Mouse (Mus musculus) embryonic facial prominence, embryonic 11.5 days (tissue): Measurements from ENCODE around the gene 4930430F08Rik. TPM values are rescaled to one million over a fixed set of nuclear protein-coding genes. Genes with fewer than 3 reads are reported as not detected.

ENCODE experiments used
- ATAC-seq: fragments of 200-750 bp; cut with Nextera tagmentation; replicated peaks from 2 replicates; pipeline ENCODE4 v1.8.0; 2017; ENCODE audit warnings: low read depth; ENCODE audit not compliant: insufficient number of reproducible peaks, low FRiP score, low TSS enrichment
- DNase-seq: peaks from one replicate; pipeline ENCODE4 v3.0.0-alpha.2; 2015; ENCODE audit warnings: low spot score
- H3K27ac ChIP-seq: fragments of 300-500 bp; sonication (generic); replicated peaks from 2 replicates; pipeline ENCODE4 v1.5.1; 2014; ENCODE audit warnings: mild to moderate bottlenecking, low read depth, low read length, control low read depth
- H3K27me3 ChIP-seq: fragments of 300-500 bp; sonication (generic); 2 replicates; pipeline ENCODE4 v1.6.1; 2014; ENCODE audit warnings: mild to moderate bottlenecking, low read length, moderate library complexity, mixed read lengths; ENCODE audit not compliant: control insufficient read depth, insufficient read depth
- H3K36me3 ChIP-seq: fragments of 300-500 bp; sonication (generic); replicated peaks from 2 replicates; pipeline ENCODE4 v1.6.1; 2014; ENCODE audit warnings: low read depth, mild to moderate bottlenecking, low read length, moderate library complexity, mixed read lengths; ENCODE audit not compliant: control insufficient read depth, insufficient read depth
- H3K4me1 ChIP-seq: fragments of 300-500 bp; sonication (generic); 2 replicates; pipeline ENCODE4 v1.6.1; 2014; ENCODE audit warnings: low read length, mixed read lengths; ENCODE audit not compliant: control insufficient read depth, insufficient read depth
- H3K4me2 ChIP-seq: fragments of 300-500 bp; sonication (generic); 2 replicates; pipeline ENCODE4 v1.6.1; 2014; ENCODE audit warnings: low read depth, mild to moderate bottlenecking, control low read depth, low read length, moderate library complexity
- H3K4me3 ChIP-seq: fragments of 300-500 bp; sonication (generic); 2 replicates; pipeline ENCODE4 v1.5.1; 2014; ENCODE audit warnings: low read depth, low read length, control low read depth
- H3K9ac ChIP-seq: fragments of 300-500 bp; sonication (generic); replicated peaks from 2 replicates; pipeline ENCODE4 v1.6.1; 2014; ENCODE audit warnings: mild to moderate bottlenecking, control low read depth, low read length
- H3K9me3 ChIP-seq: fragments of 300-500 bp; sonication (generic); replicated peaks from 2 replicates; pipeline ENCODE4 v1.6.1; 2016; ENCODE audit warnings: mild to moderate bottlenecking, low read length, inconsistent platforms, mixed read lengths; ENCODE audit not compliant: control insufficient read depth
- WGBS: fragments of 180-500 bp; shearing (Covaris S2); extraction: QIAGEN DNeasy Blood & Tissue Kit; methylation state at CpG from one replicate; pipeline ENCODE4 v1.1.7; 2014; 5-methylcytosine and 5-hydroxymethylcytosine counted together
- polyA plus RNA-seq: library from polyadenylated mRNA; unstranded; fragments of >200 nt; fragmentation: Nextera tagmentation; extraction: Ambion mirVana; gene quantifications from 2 replicates; pipeline ENCODE4 v1.2.1, GENCODE M21; 2014

The 4930430F08Rik gene
- polyA plus RNA-seq, result 11.8 and 12.9 TPM in 2 replicates

DNA sequence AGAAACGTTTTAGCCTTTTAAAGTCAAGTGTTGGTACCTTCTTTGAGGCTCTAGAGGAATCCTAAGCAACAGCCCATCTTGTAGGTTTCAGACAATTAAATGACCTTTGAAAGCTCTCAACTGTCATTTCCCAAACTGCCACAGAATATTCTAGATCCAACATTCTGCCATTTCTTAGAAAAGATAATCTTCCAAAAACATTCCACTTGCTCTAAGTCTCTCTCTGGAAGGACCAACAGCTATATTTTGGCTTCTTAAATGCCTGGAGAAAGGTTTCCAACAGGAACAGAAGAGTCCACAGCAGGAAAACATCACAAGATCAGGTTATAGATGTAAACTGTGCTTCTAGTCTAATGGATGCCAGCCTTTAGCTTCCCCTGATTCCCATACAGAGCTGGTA lies at the start of gene 4930430F08Rik, which contains the start of gene 1700017N19Rik:
Gene 4930430F08Rik, minus strand, starts transcription at position 101 of the 400 bp plus-strand sequence.
Gene 1700017N19Rik, plus strand, starts transcription at position 162 of the 400 bp plus-strand sequence.
- WGBS, result 78% methylated on average over 1 of the region's 1 CpGs
- no peak for DNase-seq
- no peaks in the 10 kb centered on the region for H3K4me1 ChIP-seq
- no peaks in the 10 kb centered on the region for H3K27me3 ChIP-seq
- H3K27ac ChIP-seq, result no peak within 1 kb of the TSS
- H3K9ac ChIP-seq, result no peak within 1 kb of the TSS
- no peaks in the 10 kb centered on the region for H3K9me3 ChIP-seq
- no peak for ATAC-seq
- no peaks in the 10 kb centered on the region for H3K36me3 ChIP-seq
- H3K4me2 ChIP-seq, result no peak within 1 kb of the TSS
- H3K4me3 ChIP-seq, result no peak within 1 kb of the TSS; the same call in 1 of the 2 replicates

DNA sequence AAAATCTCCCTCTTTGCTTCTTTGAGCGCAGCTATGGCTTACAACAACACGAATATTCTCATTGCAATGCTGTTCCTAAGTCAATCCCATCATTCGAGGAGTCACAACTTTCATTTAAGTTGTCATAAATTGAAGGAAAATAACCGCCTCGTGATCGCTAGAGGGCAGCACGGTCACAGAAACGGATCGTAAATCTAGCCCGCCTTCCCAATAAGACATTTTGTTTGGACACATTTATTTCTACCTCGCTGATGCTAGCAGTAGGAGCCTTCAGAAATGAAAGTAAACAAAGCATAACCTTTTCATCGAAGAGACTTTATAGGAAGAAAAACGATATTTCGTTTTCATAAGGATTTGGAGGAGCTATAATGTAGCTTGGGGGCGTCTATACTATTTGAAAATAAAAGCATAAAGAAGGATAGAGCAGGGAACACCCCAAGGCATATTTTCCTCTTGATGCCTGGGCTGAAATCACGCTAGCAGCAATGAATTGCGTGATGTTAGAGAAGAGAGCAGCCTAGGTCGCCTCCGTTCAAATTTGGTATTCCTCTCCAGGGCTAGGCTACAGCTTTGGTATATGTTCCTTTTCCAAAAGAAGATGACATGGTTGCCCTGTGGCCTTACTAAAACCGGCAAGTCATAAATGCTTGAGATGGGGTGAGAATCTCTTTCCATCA lies 39.7 kb upstream of the 4930430F08Rik start:
- no peak for ATAC-seq
- Histone ChIP-seq H3K36me3 (no peaks in the 10 kb centered on the region), H3K4me1 (no peaks in the 10 kb centered on the region), H3K27ac (no peak overlapping the region), H3K9ac (no peak overlapping the region), H3K9me3 (no peaks in the 10 kb centered on the region), H3K4me3 (no peak overlapping the region), H3K27me3 (no peaks in the 10 kb centered on the region), H3K4me2 (no peak overlapping the region)
- peak; percentile 80 for DNase-seq
- WGBS, result 28% methylated on average over 20 of the region's 20 CpGs

DNA sequence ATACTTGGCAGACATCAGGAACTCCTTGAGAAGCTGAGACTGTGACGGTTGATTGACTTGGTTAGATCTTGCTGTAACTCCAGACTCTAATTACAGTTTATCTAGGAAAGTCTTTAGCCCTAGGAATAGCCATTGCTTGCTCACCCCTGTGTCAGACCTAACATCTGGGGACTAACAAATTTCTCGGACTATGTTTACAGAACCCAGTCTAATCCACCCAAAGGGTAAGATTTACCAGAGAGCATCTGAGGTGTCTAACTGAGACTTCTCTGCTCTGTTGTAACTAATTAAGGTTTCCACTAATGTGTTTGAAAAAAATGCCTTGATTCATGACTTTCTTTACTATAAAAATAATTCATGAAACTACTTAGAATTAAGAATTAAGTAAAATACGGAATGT lies 32.3 kb upstream of the 4930430F08Rik start:
- Histone ChIP-seq H3K36me3 (no peaks in the 10 kb centered on the region), H3K4me2 (no peak overlapping the region), H3K27me3 (no peaks in the 10 kb centered on the region), H3K9me3 (no peaks in the 10 kb centered on the region), H3K9ac (no peak overlapping the region), H3K4me1 (no peaks in the 10 kb centered on the region), H3K27ac (no peak overlapping the region), H3K4me3 (no peak overlapping the region)
- DNase-seq (no peak), ATAC-seq (no peak)
- 63% methylated on average over 3 of the region's 3 CpGs for WGBS

DNA sequence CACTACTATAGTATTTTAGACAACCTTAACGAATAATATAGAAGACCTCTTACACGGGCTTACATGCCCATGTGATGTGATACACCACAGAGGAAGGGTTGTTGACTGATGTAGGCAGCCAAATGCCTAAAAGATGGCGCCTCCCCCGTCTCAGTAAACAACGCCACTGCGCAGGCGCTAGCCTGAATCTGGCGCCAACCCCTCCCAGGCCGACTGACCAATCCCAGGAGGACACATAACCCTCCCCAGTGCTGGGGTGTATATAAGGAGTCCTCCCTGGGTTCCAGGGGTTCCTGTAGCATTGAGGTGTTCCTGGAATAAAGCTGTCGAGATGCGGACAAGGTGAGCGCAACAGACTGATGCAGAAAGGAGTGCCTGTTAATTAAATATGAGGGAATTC lies 29.8 kb upstream of the 4930430F08Rik start:
- Histone ChIP-seq H3K27ac (no peak overlapping the region), H3K4me2 (no peak overlapping the region), H3K27me3 (no peaks in the 10 kb centered on the region), H3K36me3 (no peaks in the 10 kb centered on the region), H3K9me3 (no peaks in the 10 kb centered on the region), H3K4me3 (no peak overlapping the region), H3K9ac (no peak overlapping the region), H3K4me1 (no peaks in the 10 kb centered on the region)
- ATAC-seq (no peak), DNase-seq (no peak)
- whole genome bisulfite sequencing, result 92% methylated on average over 12 of the region's 12 CpGs

DNA sequence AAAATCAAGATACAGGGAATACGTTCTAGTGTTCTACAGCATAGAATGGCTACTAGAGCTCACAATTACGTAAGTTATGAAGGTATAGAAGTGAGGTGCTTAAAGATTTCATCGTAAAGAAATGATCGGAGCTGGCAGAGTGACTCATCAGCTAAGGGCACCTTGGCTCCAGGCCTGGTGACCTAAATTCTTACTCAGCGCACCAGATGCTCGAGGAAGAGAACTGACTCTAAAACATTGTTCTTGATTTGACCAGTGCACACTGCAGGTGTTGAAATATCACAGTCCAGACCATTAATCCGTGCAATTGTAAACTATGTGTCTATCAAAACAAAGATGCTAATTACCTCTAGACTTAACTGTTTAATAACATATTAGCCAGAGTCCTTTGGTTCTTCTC lies 29.3 kb upstream of the 4930430F08Rik start:
- DNase-seq, result no peak
- Histone ChIP-seq H3K4me2 (no peak overlapping the region), H3K9me3 (no peaks in the 10 kb centered on the region), H3K27ac (no peak overlapping the region), H3K36me3 (no peaks in the 10 kb centered on the region), H3K9ac (no peak overlapping the region), H3K27me3 (no peaks in the 10 kb centered on the region), H3K4me1 (no peaks in the 10 kb centered on the region), H3K4me3 (no peak overlapping the region)
- ATAC-seq, result no peak
- 92% methylated on average over 7 of the region's 7 CpGs for WGBS

DNA sequence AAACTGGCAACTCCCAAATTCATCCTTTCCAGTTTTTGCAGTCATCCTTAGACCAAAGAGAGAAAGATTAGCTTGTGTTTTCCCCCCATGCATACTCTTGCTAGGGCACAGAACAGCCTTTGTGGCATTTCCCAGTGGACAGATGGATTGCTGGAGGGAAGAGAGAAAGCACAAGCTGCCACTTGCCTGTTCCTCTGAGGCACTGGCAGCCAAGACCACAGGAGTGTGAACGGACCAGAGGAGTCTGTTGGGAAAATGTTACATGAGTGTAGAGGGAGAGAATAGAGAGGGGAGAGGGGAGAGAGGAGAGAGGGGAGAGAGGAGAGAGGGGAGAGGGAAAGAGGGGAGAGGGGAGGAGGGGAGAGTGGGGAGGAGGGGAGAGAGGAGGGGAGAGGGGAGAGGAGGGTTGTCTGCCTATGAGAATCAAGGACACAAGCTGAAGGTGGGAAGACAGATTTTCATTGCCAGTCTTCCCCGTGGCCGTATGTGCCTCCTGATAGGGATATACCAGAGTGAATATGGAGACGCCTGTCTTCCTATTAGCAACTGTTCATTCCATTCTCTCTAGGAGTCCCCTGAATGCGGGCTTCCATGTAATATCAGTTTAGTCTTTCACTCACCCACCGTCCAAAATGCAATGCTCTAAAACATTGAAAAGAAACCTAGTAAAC lies 27.1 kb upstream of the 4930430F08Rik start:
- no peak overlapping the region for H3K27ac ChIP-seq
- H3K27me3 ChIP-seq, result no peaks in the 10 kb centered on the region
- DNase-seq, result no peak
- H3K9me3 ChIP-seq, result no peaks in the 10 kb centered on the region
- H3K36me3 ChIP-seq, result no peaks in the 10 kb centered on the region
- peak; percentile 70; the same call in 1 of the 2 replicates for ATAC-seq
- no peaks in the 10 kb centered on the region for H3K4me1 ChIP-seq
- WGBS, result 65% methylated on average over 6 of the region's 6 CpGs
- H3K4me2 ChIP-seq, result no peak overlapping the region
- no peak overlapping the region for H3K4me3 ChIP-seq
- H3K9ac ChIP-seq, result no peak overlapping the region

DNA sequence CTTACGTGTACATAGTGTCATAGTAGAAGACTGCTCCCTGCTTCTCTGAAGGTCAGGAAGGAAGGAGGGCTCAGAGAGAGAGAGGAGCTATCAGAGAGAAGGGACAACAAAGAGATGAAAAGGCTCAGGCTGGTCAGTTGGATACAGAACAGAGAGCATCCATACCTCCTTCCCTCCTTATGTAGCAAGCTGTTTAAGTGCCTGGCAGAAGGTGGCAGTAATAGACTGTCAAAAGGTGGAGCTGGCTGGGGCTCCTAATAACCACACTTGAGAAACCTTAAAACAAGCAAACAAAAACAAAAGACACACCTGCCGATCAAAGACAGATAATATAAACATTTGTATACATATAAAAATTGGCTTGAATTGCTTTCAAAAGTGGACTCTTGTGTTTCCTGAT lies 14.0 kb upstream of the 4930430F08Rik start:
- Histone ChIP-seq H3K9me3 (no peaks in the 10 kb centered on the region), H3K4me2 (no peak overlapping the region), H3K36me3 (no peaks in the 10 kb centered on the region), H3K4me1 (no peaks in the 10 kb centered on the region), H3K27me3 (no peaks in the 10 kb centered on the region), H3K27ac (no peak overlapping the region), H3K4me3 (no peak overlapping the region), H3K9ac (no peak overlapping the region)
- no peak for DNase-seq
- no peak for ATAC-seq
- WGBS, result 64% methylated on average over 2 of the region's 2 CpGs

DNA sequence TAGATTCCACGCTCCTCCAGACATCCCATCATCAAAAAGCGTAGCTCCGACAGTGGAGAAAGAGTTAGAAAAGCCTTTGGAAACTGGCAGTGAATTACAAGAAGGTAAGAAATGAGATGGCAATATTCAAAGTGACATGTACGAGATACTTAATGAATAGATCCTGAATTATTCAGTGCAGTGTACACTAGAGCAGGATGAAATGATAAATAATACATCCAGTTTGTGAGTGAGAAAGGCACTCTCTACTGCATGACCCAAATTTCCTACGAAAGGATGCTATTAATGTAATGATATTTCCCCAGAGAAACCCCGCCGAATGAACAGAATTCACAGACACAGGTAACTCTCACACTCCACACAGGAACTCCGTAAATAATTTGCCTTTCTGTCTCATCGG lies 13.3 kb upstream of the 4930430F08Rik start:
- no peaks in the 10 kb centered on the region for H3K4me1 ChIP-seq
- H3K9me3 ChIP-seq, result no peaks in the 10 kb centered on the region
- WGBS, result 86% methylated on average over 9 of the region's 9 CpGs

More for the DNA sequence above, 13.3 kb upstream of the 4930430F08Rik start:
- Histone ChIP-seq H3K9ac (no peak overlapping the region), H3K27ac (no peak overlapping the region), H3K36me3 (no peaks in the 10 kb centered on the region), H3K4me2 (no peak overlapping the region), H3K4me3 (no peak overlapping the region), H3K27me3 (no peaks in the 10 kb centered on the region)
- DNase-seq (no peak), ATAC-seq (no peak)
